10 mouse cellular contexts compared by ENCODE assay signal in genomic region chr6:124701338-124701737, GRCm38 (mm10). TPM values are rescaled to one million over a fixed set of nuclear protein-coding genes. Genes with fewer than 3 reads are reported as not detected.
A peak's percentile ranks its signal among the peaks of the same experiment; 100 is the strongest.
DNase-seq lines count a peak whose midpoint lies in the region; ATAC-seq and TF ChIP-seq lines count a peak whose summit lies in the region.
"Had no signal": no experiment of that assay in that cellular context is flagged by ENCODE, and none has a peak within 500 bp of the region (broad histone marks: within the 10 kb centered on the region; RNA-seq: fewer than 3 reads in every experiment).

No protein-coding gene starts in this region.

- H3K27ac ChIP-seq in hindbrain, postnatal 0 days = no peak overlapping the region
- H3K27ac ChIP-seq in hindbrain, embryonic 14.5 days = no peak overlapping the region
- H3K27ac ChIP-seq: macrophage had no signal

- ATAC-seq in hindbrain, postnatal 0 days = no peak
- ATAC-seq in hindbrain, embryonic 14.5 days (ENCODE audit: low FRiP score) = no peak

- H3K4me3 ChIP-seq in hindbrain, postnatal 0 days (ENCODE audit: low read length) = no peak overlapping the region
- H3K4me3 ChIP-seq in hindbrain, embryonic 14.5 days (replicated peaks; ENCODE audit: low read length) = no peak overlapping the region

- no peak overlapping the region for H3K9ac ChIP-seq in hindbrain, postnatal 0 days (replicated peaks; ENCODE audit: low read length)
- H3K9ac ChIP-seq in hindbrain, embryonic 14.5 days = no peak overlapping the region

- intact Hi-C loops in left cerebral cortex, postnatal 4 days (cut with DNase I) = no loop called here

- H3K4me2 ChIP-seq in hindbrain, postnatal 0 days (ENCODE audit: low read depth, low read length) = no peak overlapping the region
- H3K4me2 ChIP-seq in hindbrain, embryonic 14.5 days (replicated peaks) = no peak overlapping the region

- H3K9me3 ChIP-seq in hindbrain, postnatal 0 days (ENCODE audit: low read length) = no peaks in the 10 kb centered on the region
- no peaks in the 10 kb centered on the region for H3K9me3 ChIP-seq in hindbrain, embryonic 14.5 days (ENCODE audit: control insufficient read depth, low read length)

- no peaks in the 10 kb centered on the region for H3K4me1 ChIP-seq in hindbrain, postnatal 0 days (ENCODE audit: insufficient read depth, low read length)
- H3K4me1 ChIP-seq in hindbrain, embryonic 14.5 days (replicated peaks; ENCODE audit: control insufficient read depth, insufficient read depth, low read length) = no peaks in the 10 kb centered on the region

- peaks cover 44% of the 10 kb centered on the region for H3K36me3 ChIP-seq in hindbrain, postnatal 0 days (ENCODE audit: insufficient read depth, low read length)
- peaks cover 75% of the 10 kb centered on the region for H3K36me3 ChIP-seq in hindbrain, embryonic 14.5 days (replicated peaks; ENCODE audit: control insufficient read depth, insufficient read depth)

- TF ChIP-seq CTCF in hindbrain, postnatal 0 days (IDR thresholded peaks at IDR 0.05; ENCODE audit: low read depth) = peak; percentile 52

- no peak for DNase-seq in hindbrain, postnatal 0 days (ENCODE audit: low spot score)
- DNase-seq in hindbrain, embryonic 14.5 days (ENCODE audit: low spot score) = no peak
- DNase-seq in retina, postnatal 1 day = peak; percentile 30
- no peak for DNase-seq in retina, embryonic 14.5 days (ENCODE audit: low spot score)
- peak; percentile 48 for DNase-seq in brain, adult 2 months (ENCODE audit: low read depth, low spot score)
- peak; percentile 61 for DNase-seq in thymus, postnatal 25 days
- no peak for DNase-seq in gastrocnemius, adult 8-10 months (ENCODE audit: low spot score in 2 of 2)
- DNase-seq in left cerebral cortex, postnatal 4 days = no peak
- DNase-seq: cerebellum, adult 11-12 months had no signal

- WGBS in hindbrain, postnatal 0 days = 72% methylated on average over 8 of the region's 8 CpGs
- WGBS in hindbrain, embryonic 14.5 days = 75% methylated on average over 8 of the region's 8 CpGs

- no peaks in the 10 kb centered on the region for H3K27me3 ChIP-seq in hindbrain, postnatal 0 days (ENCODE audit: insufficient read depth, low read length)
- no peaks in the 10 kb centered on the region for H3K27me3 ChIP-seq in hindbrain, embryonic 14.5 days (ENCODE audit: control insufficient read depth, insufficient read depth, low read length)

RNA-seq across cellular contexts. Expression of gene Emg1, which starts 10.6 kb away (rescaled TPM):
- total RNA-seq in hindbrain, postnatal 0 days (2014; rRNA removed) = 75.8 and 102 TPM in 2 replicates
- polyA plus RNA-seq in hindbrain, postnatal 0 days (2015; fragmentation: Nextera tagmentation; extraction: Ambion mirVana) = 100 and 102 TPM in 2 replicates
- polyA plus RNA-seq in hindbrain, embryonic 14.5 days (2014; fragmentation: Nextera tagmentation; extraction: Ambion mirVana) = 91.4 and 94.1 TPM in 2 replicates
- 10 to 100 TPM; 62.1 to 74.4 (median 66.1) TPM for total RNA-seq in gastrocnemius, adult 8-10 months (2022)
- 10 to 100 TPM; 56.7 to 56.9 TPM for total RNA-seq in left cerebral cortex, postnatal 4 days (2021)

RNA-seq across cellular contexts. Expression of gene Phb2, which starts 10.8 kb away (rescaled TPM):
- 218 and 223 TPM in 2 replicates for total RNA-seq in hindbrain, postnatal 0 days (2014; rRNA removed)
- 267 and 270 TPM in 2 replicates for polyA plus RNA-seq in hindbrain, postnatal 0 days (2015; fragmentation: Nextera tagmentation; extraction: Ambion mirVana)
- polyA plus RNA-seq in hindbrain, embryonic 14.5 days (2014; fragmentation: Nextera tagmentation; extraction: Ambion mirVana) = 241 and 242 TPM in 2 replicates
- 100 to 1,000 TPM; 140 to 157 (median 153) TPM for total RNA-seq in gastrocnemius, adult 8-10 months (2022)
- 100 to 1,000 TPM; 169 to 170 TPM for total RNA-seq in left cerebral cortex, postnatal 4 days (2021)

RNA-seq across cellular contexts. Expression of gene Ptpn6, which starts 37.2 kb away (rescaled TPM):
- 3.8 and 3.9 TPM in 2 replicates for total RNA-seq in hindbrain, postnatal 0 days (2014; rRNA removed)
- 4.3 and 4.8 TPM in 2 replicates for polyA plus RNA-seq in hindbrain, postnatal 0 days (2015; fragmentation: Nextera tagmentation; extraction: Ambion mirVana)
- polyA plus RNA-seq in hindbrain, embryonic 14.5 days (2014; fragmentation: Nextera tagmentation; extraction: Ambion mirVana) = 3.5 and 4.3 TPM in 2 replicates
- total RNA-seq in gastrocnemius, adult 8-10 months (2022) = 1 to 10 TPM in 3 of 4 experiments, under 1 TPM in 1; 0.80 to 2.0 (median 1.2) TPM
- 1 to 10 TPM; 3.3 to 9.2 TPM for total RNA-seq in left cerebral cortex, postnatal 4 days (2021)

RNA-seq across cellular contexts. Expression of gene Lpcat3, which starts 38.5 kb away (rescaled TPM):
- 32.0 and 48.5 TPM in 2 replicates for total RNA-seq in hindbrain, postnatal 0 days (2014; rRNA removed)
- polyA plus RNA-seq in hindbrain, postnatal 0 days (2015; fragmentation: Nextera tagmentation; extraction: Ambion mirVana) = 49.5 and 53.3 TPM in 2 replicates
- 42.4 and 42.9 TPM in 2 replicates for polyA plus RNA-seq in hindbrain, embryonic 14.5 days (2014; fragmentation: Nextera tagmentation; extraction: Ambion mirVana)
- 10 to 100 TPM; 12.6 to 18.1 (median 15.6) TPM for total RNA-seq in gastrocnemius, adult 8-10 months (2022)
- total RNA-seq in left cerebral cortex, postnatal 4 days (2021) = 10 to 100 TPM; 36.9 to 39.8 TPM

RNA-seq across cellular contexts. Expression of gene Grcc10, which starts 39.8 kb away (rescaled TPM):
- total RNA-seq in hindbrain, postnatal 0 days (2014; rRNA removed) = 212 and 236 TPM in 2 replicates
- 643 and 649 TPM in 2 replicates for polyA plus RNA-seq in hindbrain, postnatal 0 days (2015; fragmentation: Nextera tagmentation; extraction: Ambion mirVana)
- polyA plus RNA-seq in hindbrain, embryonic 14.5 days (2014; fragmentation: Nextera tagmentation; extraction: Ambion mirVana) = 616 and 701 TPM in 2 replicates
- 100 to 1,000 TPM; 146 to 173 (median 164) TPM for total RNA-seq in gastrocnemius, adult 8-10 months (2022)
- 100 to 1,000 TPM; 334 to 350 TPM for total RNA-seq in left cerebral cortex, postnatal 4 days (2021)

Comparison
In these comparisons a context has a peak if more than half of its experiments do, and no peak if none do; other contexts are left out.
1. DNase-seq: peak in retina, postnatal 1 day (single experiment), brain, adult 2 months (single experiment) and thymus, postnatal 25 days (single experiment); none in hindbrain, postnatal 0 days (single experiment), hindbrain, embryonic 14.5 days (single experiment), retina, embryonic 14.5 days (single experiment), gastrocnemius, adult 8-10 months (0 of 2) and left cerebral cortex, postnatal 4 days (single experiment).